Mouse (Mus musculus) layer of hippocampus, postnatal 10 days (tissue): ENCODE data around the gene Zic2. TPM values are rescaled to one million over a fixed set of nuclear protein-coding genes. Genes with fewer than 3 reads are reported as not detected.

Experiments used
- DNase-seq, 2 experiments: peaks; one replicate each; pipeline ENCODE4 v3.0.0; 2021; ENCODE audit warnings: low spot score in 2 of 2
- total RNA-seq, 2 experiments: library from RNA; stranded (reverse); gene quantifications; 2 replicates each; pipeline ENCODE4 v1.2.3; 2021

The Zic2 gene
- total RNA-seq, 2 experiments from 2014 or later = 23.7 to 25.4 TPM

DNA sequence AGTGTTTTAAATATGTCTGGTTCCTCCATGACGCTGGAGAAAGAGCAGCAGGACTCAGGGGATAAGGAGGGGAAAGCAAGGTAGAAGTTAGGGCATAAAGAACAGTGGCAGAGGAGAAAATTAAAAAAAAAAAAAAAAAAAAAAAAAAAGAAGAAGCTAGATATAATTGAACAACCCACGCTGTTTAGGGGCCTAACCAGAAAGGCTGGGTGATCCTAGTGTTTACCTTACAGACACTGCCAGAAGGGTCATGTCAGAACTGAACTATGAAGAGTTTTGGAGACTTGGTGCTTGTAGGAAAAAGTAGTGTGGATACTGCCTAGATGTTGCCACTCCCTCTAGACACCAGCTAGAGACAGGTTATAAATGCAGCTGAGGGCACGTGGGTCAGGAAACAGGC is 13.7 kb upstream of the Zic2 start:
- no peak for DNase-seq

DNA sequence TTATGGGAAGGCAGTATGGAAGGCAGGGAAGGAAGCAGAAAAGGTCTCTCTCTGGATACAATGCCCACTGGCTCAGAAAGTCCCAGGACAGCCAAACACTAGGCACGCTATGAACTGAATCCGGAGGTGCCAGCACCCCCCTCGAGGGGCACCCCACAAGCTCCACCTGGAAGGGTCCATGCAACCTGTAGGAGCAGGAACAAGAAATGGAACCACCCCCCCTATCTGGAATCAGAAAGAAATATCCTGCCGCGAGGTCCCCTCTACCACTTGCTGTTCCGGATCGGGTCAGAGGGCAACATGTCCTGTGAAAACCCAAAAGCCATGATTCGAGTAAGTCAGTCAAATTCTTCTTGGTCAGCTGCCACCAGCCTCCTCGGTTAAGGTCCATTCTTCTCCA is 13.3 kb upstream of the Zic2 start:
- no peak for DNase-seq

DNA sequence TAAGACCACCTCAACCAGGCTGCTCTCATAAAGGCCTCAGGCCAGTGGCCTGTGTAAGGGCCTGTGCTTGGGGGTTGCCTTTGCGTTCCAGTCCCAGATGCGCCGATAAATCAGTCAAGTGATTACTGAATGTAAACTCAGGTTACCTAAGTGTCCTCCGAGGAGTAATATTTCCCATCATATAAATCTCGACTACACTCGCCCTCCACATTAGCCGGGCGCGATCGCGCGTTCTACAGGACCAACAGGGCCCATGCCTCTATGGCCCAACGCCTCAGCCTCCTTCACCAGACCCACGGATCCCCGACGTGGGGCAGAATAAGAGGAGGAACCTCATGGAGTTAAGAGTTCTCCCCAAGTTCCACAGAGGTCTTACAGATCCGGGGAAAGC is 12.6 kb upstream of the Zic2 start:
- DNase-seq = no peak

DNA sequence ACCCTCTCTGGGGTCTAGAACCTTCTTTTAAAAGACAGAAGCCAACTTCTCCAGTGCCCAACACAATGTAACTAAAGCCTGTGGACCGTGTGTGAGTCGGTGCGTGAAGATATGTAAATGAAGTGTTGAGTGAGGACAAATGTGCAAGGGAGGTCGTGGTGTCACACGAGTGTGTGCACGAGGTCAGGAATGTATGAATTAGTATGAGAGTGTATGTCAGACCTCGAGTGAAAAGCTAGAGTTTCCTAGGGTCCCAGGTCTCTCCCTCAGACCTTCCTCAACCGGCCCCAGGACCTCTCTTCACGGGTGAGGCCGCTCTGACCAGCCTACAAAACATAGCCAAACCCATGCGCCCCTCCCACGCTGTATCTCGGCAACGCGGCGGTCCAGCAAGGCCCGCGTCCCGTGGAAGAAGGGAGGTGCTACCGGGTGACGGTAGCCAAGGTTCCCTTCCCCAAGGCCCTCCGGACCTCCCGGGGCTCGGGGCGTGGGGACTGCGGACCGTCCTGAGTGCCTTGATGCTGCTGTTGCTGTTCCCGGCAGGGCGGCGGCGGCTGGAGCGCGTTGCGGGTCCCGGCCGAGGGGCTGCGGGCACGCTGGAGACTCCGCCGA is 12.0 kb upstream of the Zic2 start:
- DNase-seq = peak; percentile 42 to 62

DNA sequence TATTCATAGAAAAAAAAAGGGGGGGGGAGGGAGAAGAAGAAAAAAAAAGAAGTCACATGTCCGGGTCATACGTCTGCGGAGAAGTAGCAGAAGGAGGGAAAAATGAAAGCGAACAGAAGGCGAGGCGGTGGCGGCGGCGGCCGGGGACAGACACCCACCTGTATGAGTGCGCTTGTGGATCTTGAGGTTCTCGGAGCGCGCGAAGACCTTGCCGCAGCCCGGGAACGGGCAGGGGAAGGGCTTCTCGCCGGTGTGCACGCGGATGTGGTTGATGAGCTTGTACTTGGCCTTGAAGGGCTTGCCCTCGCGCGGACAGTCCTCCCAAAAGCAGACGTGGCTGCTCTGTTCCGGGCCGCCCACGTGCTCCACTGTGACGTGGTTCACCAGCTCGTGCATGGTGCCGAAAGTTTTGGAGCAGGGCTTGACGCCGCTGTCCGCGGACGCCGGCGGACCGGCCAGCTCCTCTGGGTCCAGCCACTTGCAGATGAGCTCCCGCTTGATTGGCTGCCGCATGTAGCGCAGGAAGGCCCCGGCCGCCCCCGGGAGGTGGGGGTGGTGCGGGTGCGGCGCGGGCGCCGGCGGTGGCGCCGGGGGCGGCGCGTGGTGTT is 11.4 kb upstream of the Zic2 start:
- peak; percentile 44 to 55 for DNase-seq

DNA sequence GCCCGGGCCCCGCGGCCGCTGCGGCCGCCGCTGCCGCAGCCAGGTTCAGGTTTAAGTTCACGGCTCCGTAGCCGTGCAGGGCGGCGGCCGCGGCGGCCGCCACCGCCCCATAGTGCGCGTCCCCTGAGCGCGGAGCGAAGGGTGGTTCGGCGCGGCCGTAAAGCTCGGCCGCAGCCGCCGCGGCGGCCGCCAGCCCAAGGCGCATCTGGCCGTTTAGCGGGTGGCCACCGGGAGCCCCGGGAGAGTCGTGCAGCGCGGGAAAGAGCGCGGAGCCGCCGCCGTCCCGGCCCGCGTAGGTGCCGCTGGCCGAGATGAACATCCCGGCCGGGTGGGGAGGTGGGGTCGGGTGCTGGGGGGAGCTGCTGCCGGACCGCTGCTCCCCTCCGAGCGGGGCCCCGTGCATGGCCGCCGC is 10.9 kb upstream of the Zic2 start:
- no peak for DNase-seq

DNA sequence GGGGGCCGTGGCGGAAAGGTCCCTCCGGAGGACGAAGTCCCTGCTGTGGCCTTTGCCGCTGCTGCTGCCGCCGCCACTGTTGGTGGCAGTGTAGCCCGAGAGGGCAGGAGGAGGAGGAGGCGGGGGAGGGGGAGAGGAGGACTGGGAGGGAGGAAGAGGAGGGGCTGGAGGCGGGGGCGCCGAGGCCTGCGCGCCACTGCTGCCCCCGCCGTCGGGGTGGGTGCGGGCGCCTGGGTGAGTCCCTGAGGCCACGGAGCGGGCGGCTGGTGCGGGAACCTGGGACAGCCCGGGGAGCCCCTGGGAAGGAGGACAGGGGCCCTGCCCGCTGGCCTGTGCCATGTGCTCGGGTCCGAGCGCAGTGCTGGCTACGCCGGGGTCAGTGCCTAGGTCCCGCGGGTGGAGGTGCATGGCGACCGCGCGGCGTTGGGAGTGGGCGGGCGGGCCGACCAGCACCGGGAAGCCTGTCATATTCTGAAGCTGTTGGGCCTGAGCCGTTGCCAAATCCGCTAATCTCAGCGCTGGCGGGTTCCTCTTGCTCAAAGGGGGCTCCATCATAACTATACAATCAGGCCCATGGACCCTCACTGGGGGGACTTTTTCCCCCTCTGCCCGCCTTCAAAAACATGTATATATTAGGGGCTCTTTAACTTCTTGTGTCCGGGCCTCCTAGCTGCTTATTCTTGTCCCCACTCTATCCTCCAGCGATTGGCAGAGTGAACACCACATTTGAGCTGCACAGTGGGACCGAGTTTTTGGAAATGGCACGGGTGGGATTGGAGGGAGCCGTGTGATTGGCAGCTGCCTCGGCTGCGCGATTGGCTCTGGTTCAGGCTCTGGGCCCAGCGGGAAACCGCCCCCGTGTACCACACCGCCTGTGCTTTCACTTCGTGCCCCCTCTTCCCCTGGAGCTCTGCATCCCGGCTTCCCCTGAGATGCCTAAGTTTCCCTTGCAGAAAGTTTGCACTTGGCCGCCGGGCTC is 10.2 kb upstream of the Zic2 start, which contains the start of gene Zic5:
Gene Zic5 (minus strand): TSS at position 915 of the 979 bp plus-strand sequence.
- DNase-seq = peak; percentile 75 to 77

DNA sequence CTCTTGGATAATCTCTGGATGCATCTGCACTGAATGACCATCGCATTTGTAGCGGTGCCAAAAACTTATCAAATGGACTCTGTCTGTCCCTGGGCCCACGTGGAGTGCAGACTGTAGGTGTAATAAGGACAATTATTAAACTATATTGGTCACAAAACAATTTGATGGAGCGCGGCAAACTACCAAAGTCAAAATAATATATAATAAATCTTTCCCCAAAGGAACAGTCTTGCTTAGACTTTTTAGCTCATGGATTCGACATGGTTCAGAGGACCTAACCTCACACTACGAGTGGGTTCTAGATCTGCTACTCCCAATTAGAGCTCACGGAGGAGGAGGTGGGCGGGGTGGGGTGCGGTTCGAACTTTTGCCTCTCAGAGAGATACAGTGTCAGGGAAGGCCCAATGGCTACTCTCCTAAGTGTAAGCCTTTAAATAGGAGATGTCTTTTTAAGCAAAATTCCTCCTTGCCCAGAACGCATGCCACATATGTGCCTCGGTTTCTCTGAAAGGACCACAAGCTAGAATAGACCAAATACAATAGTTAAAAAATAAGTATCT is 9.2 kb upstream of the Zic2 start:
- no peak for DNase-seq

DNA sequence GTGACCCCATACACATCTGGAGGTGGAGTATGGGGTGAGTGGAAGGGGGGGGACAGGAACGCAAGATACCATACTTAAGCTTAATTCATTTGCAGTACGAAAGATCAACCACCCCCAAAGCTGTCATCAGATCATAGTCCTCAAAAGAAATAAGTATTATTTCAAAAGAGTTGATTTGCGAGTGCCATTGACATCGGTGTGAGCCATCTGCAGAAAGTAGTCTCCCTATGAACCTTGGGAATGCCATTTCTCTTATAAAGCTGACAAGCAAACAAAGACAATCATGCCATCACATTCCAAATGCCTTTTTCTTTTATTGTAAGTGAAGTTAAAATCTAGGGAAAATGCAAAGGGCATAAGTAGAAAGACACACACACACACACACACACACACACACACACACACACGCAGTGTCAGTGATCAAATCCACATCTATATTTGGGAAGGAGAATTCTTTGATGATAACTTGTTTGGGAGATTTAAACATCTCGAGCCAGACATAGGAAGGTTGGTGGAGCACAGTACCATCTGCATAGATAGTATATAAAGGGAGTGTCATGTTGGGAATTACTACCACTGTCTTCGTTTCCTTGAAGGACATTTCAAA is 8.4 kb upstream of the Zic2 start:
- DNase-seq = no peak

DNA sequence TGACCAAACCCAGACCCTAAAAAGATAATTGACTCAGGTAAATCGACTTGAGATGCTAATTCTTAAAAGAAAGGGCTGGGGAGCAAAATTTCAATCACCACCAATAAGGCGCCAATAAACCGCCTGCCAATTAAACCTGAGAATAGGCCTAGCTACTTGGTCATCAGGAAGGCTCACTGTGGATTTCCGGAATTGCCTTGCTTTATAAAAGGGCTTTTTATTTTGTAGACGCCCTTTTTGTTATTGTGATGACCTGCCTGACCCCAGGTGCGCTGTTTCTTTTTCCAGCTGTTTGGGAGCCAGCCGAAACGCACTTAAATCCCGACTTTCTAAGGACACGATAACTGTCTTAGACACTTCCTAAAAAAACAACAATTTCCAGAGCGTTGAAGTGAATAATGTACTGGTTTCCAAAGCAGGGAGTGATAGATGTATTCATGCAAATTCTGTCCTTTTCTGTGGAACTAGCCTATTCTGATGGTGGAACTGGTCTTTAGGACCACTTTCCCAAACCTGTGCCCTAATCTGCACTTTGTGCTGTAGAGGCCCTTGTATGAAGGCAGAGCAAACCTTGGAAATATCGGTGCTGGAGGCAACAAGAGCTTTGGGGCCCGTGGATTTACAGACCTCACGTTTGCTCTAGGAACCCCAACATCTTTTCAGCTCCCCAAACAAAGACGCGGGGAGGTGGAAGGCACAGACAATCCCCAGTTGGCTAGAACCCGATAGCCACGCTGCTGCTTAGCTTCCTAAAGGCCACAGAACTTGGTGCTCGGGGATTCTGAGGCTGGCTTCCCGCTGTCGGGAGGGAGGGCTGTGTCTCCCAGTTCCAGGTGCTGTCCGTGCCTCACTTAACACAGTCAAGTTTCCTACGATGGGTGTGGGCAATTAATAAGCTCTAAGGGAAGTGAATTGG is 7.1 kb upstream of the Zic2 start:
- DNase-seq = no peak

DNA sequence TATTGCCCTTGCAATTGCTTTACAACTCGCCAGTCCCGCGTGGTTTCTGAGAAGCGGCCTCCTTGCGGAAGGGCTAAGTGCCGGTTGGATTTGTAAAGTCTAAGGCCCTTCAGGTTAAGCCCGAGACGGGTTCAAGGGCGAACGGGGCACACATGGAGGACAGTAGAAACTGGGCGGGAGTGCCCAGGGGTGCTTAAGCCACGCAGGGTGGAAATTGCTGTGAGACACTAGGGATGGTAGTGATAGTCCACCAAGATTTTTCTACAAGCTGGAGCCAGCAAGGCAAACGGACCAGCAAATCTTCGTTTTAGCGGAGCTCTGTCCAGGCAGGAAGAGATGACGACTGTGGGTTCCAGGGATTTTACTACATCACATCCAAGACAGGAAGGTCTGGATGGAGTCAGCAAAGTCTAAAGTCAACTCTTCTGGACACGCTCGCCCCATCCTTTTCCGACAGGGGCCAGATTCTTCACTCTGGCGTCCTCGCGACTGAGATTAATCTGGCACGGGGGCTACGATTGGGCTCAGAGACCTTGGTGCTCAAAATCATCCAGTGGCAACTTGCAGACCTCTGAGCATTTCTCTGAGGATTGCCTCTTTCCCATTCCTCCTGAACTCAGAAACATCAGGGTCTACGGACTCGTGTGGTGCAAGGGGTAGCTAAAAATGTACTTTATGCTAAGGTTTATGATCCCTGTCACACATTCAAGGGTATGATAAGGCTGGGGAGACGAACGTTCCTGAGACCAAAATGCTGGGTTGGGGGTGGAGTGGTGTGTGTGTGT is 6.1 kb upstream of the Zic2 start:
- peak; percentile 29 to 43 for DNase-seq

DNA sequence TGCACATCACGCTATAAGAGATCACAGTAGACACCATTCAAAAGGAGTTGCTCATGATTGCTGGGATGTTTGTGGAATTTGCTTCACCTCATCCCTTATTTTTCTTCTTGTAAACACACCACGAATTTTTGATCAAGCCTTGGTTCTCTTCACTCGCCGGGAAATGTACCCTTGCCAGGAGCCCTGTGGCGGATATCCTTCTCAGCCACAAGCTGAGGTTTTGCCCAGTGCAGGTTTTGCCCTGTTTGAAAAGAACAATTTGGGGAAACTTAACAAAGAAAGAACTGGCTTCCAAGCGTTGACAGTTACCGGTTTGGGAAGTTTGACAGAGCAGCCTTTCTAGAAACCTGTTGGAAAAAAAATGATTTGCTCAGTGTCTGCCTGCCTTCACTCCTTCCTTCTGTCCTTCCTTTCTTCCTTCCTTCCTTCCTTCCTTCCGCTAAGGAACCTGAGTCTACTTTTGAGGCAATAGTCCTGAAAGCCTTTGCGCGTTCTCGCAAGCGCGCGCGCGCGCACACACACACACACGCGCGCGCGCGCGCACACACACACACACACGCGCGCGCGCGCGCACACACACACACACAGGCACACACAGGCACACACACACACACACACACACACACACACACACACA is 3.7 kb upstream of the Zic2 start:
- no peak for DNase-seq

DNA sequence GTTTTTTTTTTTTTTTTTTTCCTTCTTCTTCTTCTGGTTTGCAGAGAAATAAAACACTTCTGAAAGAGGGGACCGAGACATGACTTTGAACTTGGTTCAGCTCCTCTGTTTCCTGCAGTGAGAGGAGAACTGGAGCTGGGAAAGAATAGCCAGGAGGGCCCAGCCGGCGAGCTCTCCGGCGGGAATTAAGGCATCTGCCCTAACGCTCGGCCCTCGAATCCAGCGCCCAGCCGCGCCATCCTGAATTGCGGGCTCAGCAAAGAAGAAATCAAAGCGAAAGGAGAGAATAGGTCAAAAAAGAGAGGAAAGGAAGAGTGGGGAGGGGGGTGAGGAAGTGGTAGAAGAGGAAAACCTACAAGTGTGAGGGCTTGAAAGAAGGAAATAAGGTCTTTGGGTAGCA is 3.1 kb upstream of the Zic2 start:
- no peak for DNase-seq

DNA sequence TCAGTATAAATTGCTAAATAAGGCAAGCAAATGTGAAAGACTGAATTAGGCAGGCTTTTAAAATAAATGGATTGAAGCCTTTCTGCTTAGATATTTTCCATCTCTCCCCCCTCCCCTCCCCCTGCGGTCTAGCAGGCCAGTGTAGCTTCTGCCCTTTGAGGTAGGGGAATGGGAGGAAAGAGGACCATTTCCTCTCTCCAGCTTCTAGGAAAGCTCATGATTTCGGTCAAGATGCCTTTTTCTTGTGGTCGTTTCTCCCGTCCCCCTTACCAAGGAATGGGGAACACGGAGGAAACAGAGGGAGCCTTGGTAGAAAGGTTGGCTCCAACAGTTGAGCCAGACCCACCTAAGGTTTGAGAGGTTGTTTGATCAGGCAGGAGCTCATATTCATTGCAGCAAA is 2.6 kb upstream of the Zic2 start:
- no peak for DNase-seq

DNA sequence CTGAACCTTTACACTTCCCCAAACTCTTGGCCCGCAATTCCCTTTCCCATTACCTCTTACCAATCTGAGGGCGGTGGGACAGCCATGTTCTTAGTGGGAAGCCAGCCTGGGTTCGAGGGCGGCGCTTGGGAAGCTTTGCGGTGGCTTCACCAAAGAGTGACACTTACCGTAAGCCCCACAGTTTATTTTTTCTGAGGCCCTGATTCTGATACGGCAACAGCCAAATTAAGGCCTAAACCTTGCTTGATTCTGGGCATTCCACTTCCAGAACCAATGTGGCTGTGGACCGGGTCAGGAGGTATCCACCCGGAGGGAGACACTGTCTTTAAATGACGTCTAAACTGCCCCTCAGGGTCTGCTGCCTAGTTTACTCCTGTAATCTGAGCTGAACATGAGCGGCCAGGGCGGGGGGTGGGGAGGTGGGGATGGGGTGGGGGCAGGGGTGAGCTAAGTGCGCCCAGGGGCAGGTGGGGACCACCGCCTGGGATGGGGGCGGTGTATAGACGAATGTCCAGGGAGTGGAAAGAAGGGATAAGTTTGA is 2.0 kb upstream of the Zic2 start:
- DNase-seq = peak in 1 of 2 experiments; percentile 20

DNA sequence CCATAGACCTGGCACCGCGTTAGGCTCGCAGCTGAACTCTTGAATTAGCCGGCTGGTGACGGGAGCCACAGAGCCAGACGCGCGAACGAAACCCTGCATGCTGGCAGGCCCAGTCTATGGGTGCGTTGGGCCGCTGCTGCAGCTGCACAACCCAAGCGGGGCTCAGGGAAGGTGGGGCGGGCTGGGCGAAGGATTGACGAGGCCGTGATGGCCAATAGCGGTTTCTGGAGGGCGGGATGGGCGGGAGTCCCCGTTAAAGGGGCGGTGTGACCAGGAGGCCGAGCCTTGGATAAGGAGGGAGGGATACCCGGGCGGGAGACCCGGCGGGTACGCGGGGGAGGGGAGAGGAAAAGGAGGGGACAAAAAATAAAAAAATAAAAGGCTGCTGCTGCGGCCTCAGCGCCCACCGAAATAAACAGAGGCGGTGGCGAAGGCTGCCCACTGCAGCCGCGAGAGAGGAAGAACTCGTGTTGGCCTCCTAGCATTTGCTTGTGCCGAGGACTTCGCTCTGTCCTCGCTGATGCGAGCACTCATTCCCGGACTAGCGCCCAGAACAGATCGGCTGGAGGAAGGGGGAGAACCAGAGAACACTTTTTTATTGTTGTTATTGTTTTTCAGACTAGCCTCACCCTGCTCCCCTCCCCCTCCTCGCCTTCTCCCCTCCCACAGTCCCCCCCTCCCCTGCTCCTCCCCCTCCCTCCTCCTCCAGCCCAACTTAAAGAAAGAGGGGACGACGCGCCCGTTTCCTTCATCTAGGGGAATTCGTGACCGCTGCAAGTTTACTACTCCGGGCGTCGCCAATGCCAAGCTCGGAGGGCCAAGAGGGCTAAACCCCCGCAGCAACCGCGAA is 969 bp upstream of the Zic2 start:
- peak; percentile 58 to 77 for DNase-seq

DNA sequence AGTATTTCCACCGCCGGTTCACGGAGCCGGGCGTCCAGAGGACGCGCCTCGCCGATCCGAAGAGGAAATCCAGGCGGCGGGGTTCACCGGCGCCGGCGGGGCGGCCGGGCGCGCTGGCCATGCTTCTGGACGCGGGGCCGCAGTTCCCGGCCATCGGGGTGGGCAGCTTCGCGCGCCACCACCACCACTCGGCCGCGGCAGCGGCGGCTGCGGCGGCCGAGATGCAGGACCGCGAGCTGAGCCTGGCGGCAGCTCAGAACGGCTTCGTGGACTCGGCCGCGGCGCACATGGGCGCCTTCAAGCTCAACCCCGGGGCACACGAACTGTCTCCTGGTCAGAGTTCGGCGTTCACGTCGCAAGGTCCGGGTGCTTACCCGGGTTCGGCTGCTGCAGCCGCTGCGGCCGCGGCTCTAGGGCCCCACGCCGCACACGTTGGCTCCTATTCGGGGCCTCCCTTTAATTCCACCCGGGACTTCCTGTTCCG is 364 bp downstream of the Zic2 start:
- DNase-seq = peak; percentile 17 to 43
